Mouse (Mus musculus) lung, adult 2 months (tissue): ENCODE measurements around the gene Rrp12.

ENCODE experiments used
- CTCF ChIP-seq: fragments of 200-500 bp; IDR thresholded peaks from 2 replicates; pipeline ENCODE4 v1.5.1; 2011; ENCODE audit warnings: mild to moderate bottlenecking, low read length, control low read depth; ENCODE audit not compliant: insufficient read depth
- POLR2A ChIP-seq: fragments of 200-500 bp; IDR thresholded peaks from 2 replicates; pipeline ENCODE4 v1.6.1; 2011; ENCODE audit warnings: low read depth, mild to moderate bottlenecking, control low read depth, low read length, borderline replicate concordance; ENCODE audit errors: extremely low read depth

- TF ChIP-seq POLR2A (no peak), CTCF (no peak)
Observed at GRCm38 (mm10) chr19:41835816-41836215, 60.2 kb downstream of the Rrp12 start.
